Mouse (Mus musculus) limb, embryonic 12.5 days (tissue): ENCODE data around the gene Ugt1a6a. TPM values are rescaled to one million over a fixed set of nuclear protein-coding genes. Genes with fewer than 3 reads are reported as not detected.
"Not testable (repeated sequence)": the region's sequence is repeated elsewhere in the genome, so short reads cannot be mapped to it uniquely, and the experiment has no call there.

Experiments used
- ATAC-seq: fragments of 200-750 bp; cut with Nextera tagmentation; 2 replicates; pipeline ENCODE4 v1.8.0; 2017; ENCODE audit warnings: low read depth, moderate TSS enrichment; ENCODE audit not compliant: insufficient number of reproducible peaks, insufficient read depth, low FRiP score, low TSS enrichment
- H3K27ac ChIP-seq: fragments of 300-500 bp; sonication (generic); 2 replicates; pipeline ENCODE4 v1.5.1; 2016; ENCODE audit warnings: mild to moderate bottlenecking, moderate library complexity
- H3K27me3 ChIP-seq: fragments of 300-500 bp; sonication (generic); 2 replicates; pipeline ENCODE4 v1.6.1; 2016; ENCODE audit warnings: mild to moderate bottlenecking, moderate library complexity
- H3K36me3 ChIP-seq: fragments of 300-500 bp; sonication (generic); 2 replicates; pipeline ENCODE4 v1.6.1; 2016; ENCODE audit warnings: mild to moderate bottlenecking, moderate library complexity
- H3K4me1 ChIP-seq: fragments of 300-500 bp; sonication (generic); replicated peaks from 2 replicates; pipeline ENCODE4 v1.6.1; 2016
- H3K4me2 ChIP-seq: fragments of 300-500 bp; sonication (generic); 2 replicates; pipeline ENCODE4 v1.6.1; 2016; ENCODE audit warnings: mild to moderate bottlenecking, moderate library complexity
- H3K4me3 ChIP-seq: fragments of 300-500 bp; sonication (generic); replicated peaks from 2 replicates; pipeline ENCODE4 v1.5.1; 2016; ENCODE audit warnings: mild to moderate bottlenecking
- H3K9ac ChIP-seq: fragments of 300-500 bp; sonication (generic); replicated peaks from 2 replicates; pipeline ENCODE4 v1.6.1; 2016; ENCODE audit warnings: mild to moderate bottlenecking, moderate library complexity
- H3K9me3 ChIP-seq: fragments of 300-500 bp; sonication (generic); 2 replicates; pipeline ENCODE4 v1.6.1; 2016; ENCODE audit warnings: mild to moderate bottlenecking, moderate library complexity
- WGBS: fragments of 180-500 bp; shearing (Covaris S2); methylation state at CpG from one replicate; pipeline ENCODE4 v1.1.7; 2016; 5-methylcytosine and 5-hydroxymethylcytosine counted together
- polyA plus RNA-seq: library from polyadenylated mRNA; unstranded; fragments of >200 nt; fragmentation: Nextera tagmentation; extraction: Ambion mirVana; gene quantifications from 2 replicates; pipeline ENCODE4 v1.2.1, GENCODE M21; 2016

Gene Ugt1a6a
- polyA plus RNA-seq, 1 experiment from 2014 or later = 0.51 TPM

- H3K36me3 ChIP-seq = no peaks in the 10 kb centered on the region
- no peak overlapping the region for H3K4me2 ChIP-seq
- peaks cover 62% of the 10 kb centered on the region for H3K9me3 ChIP-seq
- 83% methylated on average over 2 of the region's 2 CpGs for WGBS
- no peak overlapping the region for H3K9ac ChIP-seq
- H3K27ac ChIP-seq = no peak overlapping the region
- no peaks in the 10 kb centered on the region for H3K27me3 ChIP-seq
- H3K4me1 ChIP-seq = no peaks in the 10 kb centered on the region
- no peak overlapping the region for H3K4me3 ChIP-seq
- no peak for ATAC-seq
These were observed 79.9 kb downstream of the Ugt1a6a start for GRCm38 (mm10) chr1:88214462-88214952.

- WGBS = 73% methylated on average over 10 of the region's 10 CpGs
- no peak overlapping the region for H3K4me3 ChIP-seq
- ATAC-seq = no peak
- no peak overlapping the region for H3K27ac ChIP-seq
- no peak overlapping the region for H3K9ac ChIP-seq
- no peak overlapping the region for H3K4me2 ChIP-seq
- H3K36me3 ChIP-seq = no peaks in the 10 kb centered on the region
- no peaks in the 10 kb centered on the region for H3K4me1 ChIP-seq
- peaks cover 62% of the 10 kb centered on the region for H3K9me3 ChIP-seq
- H3K27me3 ChIP-seq = no peaks in the 10 kb centered on the region
These were observed 81.1 kb downstream of the Ugt1a6a start for GRCm38 (mm10) chr1:88215466-88216380.

GRCm38 (mm10) chr1:88216551-88216950 is 81.9 kb downstream of the Ugt1a6a start:
- Histone ChIP-seq H3K4me2 (no peak overlapping the region), H3K36me3 (no peaks in the 10 kb centered on the region), H3K27me3 (no peaks in the 10 kb centered on the region), H3K4me1 (no peaks in the 10 kb centered on the region), H3K9ac (no peak overlapping the region), H3K9me3 (peaks cover 58% of the 10 kb centered on the region), H3K4me3 (no peak overlapping the region), H3K27ac (no peak overlapping the region)
- no peak for ATAC-seq
- 56% methylated on average over 2 of the region's 2 CpGs for WGBS

GRCm38 (mm10) chr1:88217144-88217543 is 82.5 kb downstream of the Ugt1a6a start:
- H3K9ac ChIP-seq = no peak overlapping the region
- H3K9me3 ChIP-seq = peaks cover 52% of the 10 kb centered on the region
- ATAC-seq = no peak
- H3K36me3 ChIP-seq = no peaks in the 10 kb centered on the region
- H3K27ac ChIP-seq = no peak overlapping the region
- no peak overlapping the region for H3K4me2 ChIP-seq
- no peaks in the 10 kb centered on the region for H3K4me1 ChIP-seq
- WGBS = 60% methylated on average over 2 of the region's 2 CpGs
- H3K27me3 ChIP-seq = no peaks in the 10 kb centered on the region
- H3K4me3 ChIP-seq = no peak overlapping the region

- WGBS = 39% methylated on average over 3 of the region's 3 CpGs
- no peak for ATAC-seq
- H3K27me3 ChIP-seq = no peaks in the 10 kb centered on the region
- no peak overlapping the region for H3K27ac ChIP-seq
- no peaks in the 10 kb centered on the region for H3K4me1 ChIP-seq
- H3K4me3 ChIP-seq = no peak overlapping the region
- H3K36me3 ChIP-seq = no peaks in the 10 kb centered on the region
- H3K4me2 ChIP-seq = no peak overlapping the region
- H3K9me3 ChIP-seq = peaks cover 48% of the 10 kb centered on the region
- H3K9ac ChIP-seq = no peak overlapping the region
These were observed 83.0 kb downstream of the Ugt1a6a start for GRCm38 (mm10) chr1:88217576-88217975.

GRCm38 (mm10) chr1:88218051-88218450 is 83.4 kb downstream of the Ugt1a6a start:
- WGBS = 73% methylated on average over 9 of the region's 9 CpGs
- Histone ChIP-seq H3K4me1 (no peaks in the 10 kb centered on the region), H3K27me3 (no peaks in the 10 kb centered on the region), H3K9me3 (peaks cover 43% of the 10 kb centered on the region), H3K36me3 (no peaks in the 10 kb centered on the region), H3K4me2 (no peak overlapping the region), H3K9ac (no peak overlapping the region), H3K27ac (no peak overlapping the region), H3K4me3 (no peak overlapping the region)
- no peak for ATAC-seq

GRCm38 (mm10) chr1:88218591-88218990 is 84.0 kb downstream of the Ugt1a6a start:
- H3K4me3 ChIP-seq = no peak overlapping the region
- no peaks in the 10 kb centered on the region for H3K36me3 ChIP-seq
- no peak for ATAC-seq
- H3K27me3 ChIP-seq = no peaks in the 10 kb centered on the region
- no peaks in the 10 kb centered on the region for H3K4me1 ChIP-seq
- no peak overlapping the region for H3K4me2 ChIP-seq
- no peak overlapping the region for H3K27ac ChIP-seq
- H3K9ac ChIP-seq = no peak overlapping the region
- WGBS = 47% methylated on average over 4 of the region's 4 CpGs
- H3K9me3 ChIP-seq = peaks cover 38% of the 10 kb centered on the region

- Histone ChIP-seq H3K9me3 (peaks cover 33% of the 10 kb centered on the region), H3K4me1 (no peaks in the 10 kb centered on the region), H3K4me3 (no peak overlapping the region), H3K4me2 (no peak overlapping the region), H3K36me3 (no peaks in the 10 kb centered on the region), H3K27me3 (no peaks in the 10 kb centered on the region), H3K9ac (no peak overlapping the region), H3K27ac (no peak overlapping the region)
- WGBS = 12% methylated on average over 1 of the region's 1 CpGs
- ATAC-seq = no peak
These were observed 84.4 kb downstream of the Ugt1a6a start for GRCm38 (mm10) chr1:88219054-88219453.

GRCm38 (mm10) chr1:88220336-88220735 is 85.7 kb downstream of the Ugt1a6a start:
- ATAC-seq = no peak
- Histone ChIP-seq H3K4me1 (no peaks in the 10 kb centered on the region), H3K36me3 (no peaks in the 10 kb centered on the region), H3K27me3 (no peaks in the 10 kb centered on the region), H3K9ac (no peak overlapping the region), H3K27ac (no peak overlapping the region), H3K4me3 (no peak overlapping the region), H3K9me3 (peaks cover 23% of the 10 kb centered on the region), H3K4me2 (no peak overlapping the region)

- no peak overlapping the region for H3K4me2 ChIP-seq
- H3K9me3 ChIP-seq = peaks cover 25% of the 10 kb centered on the region
- H3K4me3 ChIP-seq = no peak overlapping the region
- no peak overlapping the region for H3K27ac ChIP-seq
- no peaks in the 10 kb centered on the region for H3K27me3 ChIP-seq
- ATAC-seq = no peak
- no peaks in the 10 kb centered on the region for H3K4me1 ChIP-seq
- 54% methylated on average over 2 of the region's 2 CpGs for WGBS
- no peak overlapping the region for H3K9ac ChIP-seq
- no peaks in the 10 kb centered on the region for H3K36me3 ChIP-seq
These were observed 87.6 kb downstream of the Ugt1a6a start for GRCm38 (mm10) chr1:88222216-88222615.

GRCm38 (mm10) chr1:88223011-88223515 is 88.5 kb downstream of the Ugt1a6a start:
- H3K36me3 ChIP-seq, H3K27ac ChIP-seq, H3K4me1 ChIP-seq, H3K9ac ChIP-seq, H3K4me3 ChIP-seq, ATAC-seq, H3K27me3 ChIP-seq, H3K4me2 ChIP-seq: not testable (repeated sequence)
- peaks cover 28% of the 10 kb centered on the region for H3K9me3 ChIP-seq
